Mouse (Mus musculus) Patski (cell line): ENCODE measurements around the gene Cxcl13. TPM values are rescaled to one million over a fixed set of nuclear protein-coding genes. Genes with fewer than 3 reads are reported as not detected.
"Not testable (repeated sequence)": the region's sequence is repeated elsewhere in the genome, so short reads cannot be mapped to it uniquely, and the experiment has no call there.

Source experiments
- ATAC-seq: fragments of 100-300 bp; one replicate; pipeline ENCODE4 v1.8.0; 2021
- CTCF ChIA-PET: fragments of 350-600 bp; sonication (Branson Sonifier 250); formaldehyde crosslinking; loops from one replicate; lab custom pipeline; 2022; ENCODE audit warnings: inconsistent platforms; lab: Charles Lee
- POLR2A ChIA-PET: fragments of 350-600 bp; sonication (Branson Sonifier 250); formaldehyde crosslinking; loops from one replicate; lab custom pipeline; 2022; ENCODE audit warnings: antibody characterized with exemption, inconsistent platforms; lab: Charles Lee
- DNase-seq: peaks from one replicate; pipeline ENCODE4 v3.0.0-alpha.2; 2011; ENCODE audit warnings: low read depth, low spot score
- H3K27me3 ChIP-seq: fragments of 371-371 bp; one replicate; pipeline ENCODE4 v1.5.1; 2021
- CTCF ChIP-seq: fragments of 100-300 bp; IDR thresholded peaks from one replicate; pipeline ENCODE4 v1.5.1; 2021
- in situ Hi-C: fragments of 300-500 bp; cut with MboI; formaldehyde crosslinking; loops from 3 replicates; pipeline ENCODE4 v1.11.1; 2018; ENCODE audit warnings: low pct_unique_long_range_greater_than_20kb, mixed read lengths
- polyA plus RNA-seq: library from polyadenylated mRNA; unstranded; gene quantifications from one replicate; pipeline ENCODE4 v1.2.3, GENCODE M21; 2021

Cxcl13 gene
- polyA plus RNA-seq, 1 experiment from 2014 or later = not detected

DNA sequence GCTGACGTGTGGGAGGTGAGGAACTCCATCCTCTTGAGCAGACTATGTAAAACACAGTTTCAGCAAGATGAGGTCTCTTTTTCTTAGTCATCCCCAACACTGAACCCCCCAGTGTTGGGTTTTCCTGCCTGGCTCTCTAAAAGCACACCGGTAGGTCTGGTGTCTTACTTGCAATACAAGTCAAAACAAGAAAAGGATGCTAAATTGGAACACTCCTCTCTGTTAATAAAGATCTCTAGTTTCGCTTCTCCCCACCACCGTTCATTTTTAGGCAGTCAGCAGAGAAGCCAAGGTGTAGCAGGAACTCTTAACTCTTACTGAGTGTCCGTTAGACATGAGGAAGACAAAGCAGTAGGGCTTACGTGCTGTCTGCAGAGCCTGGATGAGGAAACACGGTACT, 15.2 kb upstream of the Cxcl13 start:
- TF ChIP-seq CTCF = no peak
- CTCF ChIA-PET = interaction anchor here (1.1 kb wide), 1 partner anchor 14 kb away, joined by 3 read pairs; no protein-coding TSS in a partner anchor
- no peak for DNase-seq
- ATAC-seq = no peak
- in situ Hi-C loops = no loop called here
- POLR2A ChIA-PET = no interaction called here
- peaks cover 4% of the 10 kb centered on the region for H3K27me3 ChIP-seq

DNA sequence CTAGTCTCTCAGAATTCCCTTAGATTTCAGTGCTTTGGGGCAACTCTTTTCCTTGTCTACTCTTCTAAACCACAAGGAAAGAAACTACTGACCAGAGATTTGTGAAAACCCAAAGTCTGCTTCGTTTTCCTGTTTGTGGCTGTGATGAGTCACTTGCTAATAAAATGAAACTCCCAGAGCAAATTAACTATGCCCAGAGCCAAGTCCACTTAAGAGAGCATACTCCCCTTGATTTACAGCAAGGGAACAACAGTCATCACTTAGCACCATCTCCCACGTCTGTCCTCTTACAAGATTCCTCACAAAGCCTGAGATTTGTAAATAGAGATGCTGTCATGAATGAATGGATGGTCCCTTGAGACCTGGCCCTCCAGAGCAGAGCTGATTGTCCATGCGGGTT, 11.6 kb upstream of the Cxcl13 start:
- DNase-seq = no peak
- H3K27me3 ChIP-seq = peaks cover 4% of the 10 kb centered on the region
- no peak for TF ChIP-seq CTCF
- ATAC-seq = no peak
- in situ Hi-C loops = no loop called here
- CTCF ChIA-PET = interaction anchor here (1.2 to 1.3 kb wide), 2 partner anchors 25 to 64 kb away, joined by 3 to 4 read pairs; no protein-coding TSS in a partner anchor
- POLR2A ChIA-PET = no interaction called here

DNA sequence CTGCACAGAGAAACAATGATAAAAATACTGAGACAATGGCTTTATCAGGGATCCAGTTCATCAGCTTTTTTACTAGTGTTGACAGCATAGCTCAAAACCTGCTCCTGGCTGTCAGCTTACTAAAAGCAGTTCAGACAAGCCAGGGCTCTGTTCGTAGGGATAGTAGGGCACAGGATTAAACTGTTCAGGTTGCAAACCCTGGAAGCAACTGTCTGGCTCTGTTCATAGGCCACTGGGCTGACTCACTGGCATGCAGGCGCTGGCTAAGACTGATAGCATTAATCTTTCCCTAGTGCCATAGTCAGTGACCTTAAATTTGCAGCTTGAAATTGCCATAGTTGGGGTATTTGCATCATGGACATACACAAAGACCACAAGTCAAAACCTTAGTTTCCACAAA, 10.4 kb upstream of the Cxcl13 start:
- DNase-seq (no peak), ATAC-seq (no peak)
- no peak for TF ChIP-seq CTCF
- peaks cover 4% of the 10 kb centered on the region for H3K27me3 ChIP-seq
- ChIA-PET CTCF (interaction anchor here (0.9 to 1.2 kb wide), 2 partner anchors 14 to 65 kb away, joined by 3 read pairs; no protein-coding TSS in a partner anchor), POLR2A (no interaction called here)
- in situ Hi-C loops = no loop called here

DNA sequence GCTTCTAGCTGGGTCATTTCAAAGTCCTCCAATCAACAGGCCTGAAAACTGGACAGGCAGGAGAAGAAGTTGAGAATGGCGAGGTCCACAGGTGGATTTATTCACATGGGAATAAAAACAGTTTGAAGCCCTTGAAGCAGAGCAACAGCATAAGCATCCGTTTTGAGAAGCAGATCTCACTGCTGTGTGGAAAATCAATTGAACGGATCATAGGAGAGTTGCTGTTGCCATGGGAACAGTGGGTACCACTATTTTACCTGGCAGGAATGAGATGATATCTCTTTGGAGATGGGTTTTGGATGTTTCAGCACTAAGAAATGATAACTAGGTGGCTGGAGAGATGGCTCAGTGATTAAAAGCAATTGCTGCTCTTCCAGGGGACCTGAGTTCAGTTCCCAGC, 8.1 kb upstream of the Cxcl13 start:
- in situ Hi-C loops = no loop called here
- CTCF ChIA-PET = no interaction called here
- DNase-seq (no peak), ATAC-seq (no peak)
- peaks cover 19% of the 10 kb centered on the region for H3K27me3 ChIP-seq
- no peak for TF ChIP-seq CTCF
- POLR2A ChIA-PET = no interaction called here

DNA sequence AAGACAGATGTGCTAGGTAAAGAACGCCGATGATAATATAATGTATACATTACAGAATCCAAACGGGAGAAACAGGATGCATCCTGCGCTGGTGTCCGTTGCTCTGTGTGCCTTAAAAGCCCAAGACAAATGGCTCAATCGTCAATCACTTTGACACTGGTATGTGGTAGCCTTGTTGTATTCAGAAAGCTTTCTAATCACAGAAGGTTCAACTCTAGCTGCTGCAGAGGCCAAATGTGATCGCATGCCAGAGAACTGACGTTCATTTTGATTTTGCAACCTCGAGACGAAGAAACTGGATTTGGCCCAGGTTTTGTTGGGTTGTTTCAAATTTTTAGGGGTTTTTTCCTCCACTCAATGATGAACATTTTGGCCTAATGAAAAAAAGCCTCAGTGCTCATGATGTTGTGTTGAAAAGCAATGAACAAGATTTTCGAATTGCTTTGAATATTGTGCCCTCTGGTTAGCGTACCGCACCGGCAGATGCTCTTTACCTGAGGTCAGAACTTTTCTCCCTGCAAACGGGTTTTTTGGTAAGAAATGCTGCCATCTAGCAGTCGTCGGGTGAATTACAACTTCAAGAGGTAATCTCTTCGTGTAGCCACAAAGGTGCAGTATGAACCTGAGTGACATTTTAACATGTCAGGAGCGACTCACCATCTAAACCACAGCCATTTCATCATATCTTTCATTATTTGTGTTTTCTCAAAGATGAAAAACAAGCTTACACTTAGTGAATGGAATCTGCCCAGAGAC, 6.6 kb upstream of the Cxcl13 start:
- peak; percentile 84 for TF ChIP-seq CTCF
- peak; percentile 65 for ATAC-seq
- ChIA-PET POLR2A (no interaction called here), CTCF (interaction anchor here (0.9 to 1.5 kb wide), 3 partner anchors 9 to 69 kb away, joined by 3 to 4 read pairs (median 3); no protein-coding TSS in a partner anchor)
- in situ Hi-C loops = no loop called here
- H3K27me3 ChIP-seq = peaks cover 19% of the 10 kb centered on the region
- no peak for DNase-seq

DNA sequence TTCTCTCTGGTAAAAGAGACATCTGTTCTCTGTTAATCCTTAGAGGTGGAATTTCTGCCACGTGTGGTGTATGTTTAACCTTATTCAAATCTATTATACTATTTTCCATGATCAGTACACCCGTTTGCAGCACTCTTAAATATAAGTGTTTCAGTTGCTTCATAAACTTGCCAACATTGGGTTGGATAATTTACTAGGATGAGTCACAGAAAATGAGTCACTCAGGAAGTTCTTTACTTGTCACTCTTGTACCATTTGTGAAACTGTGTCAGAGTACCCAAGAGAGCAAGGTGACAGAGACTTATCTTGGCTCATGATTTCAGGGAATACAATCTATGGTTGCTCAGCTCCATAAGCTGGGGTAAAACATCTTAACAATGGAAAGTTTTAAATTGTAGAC, 8.2 kb downstream of the Cxcl13 start:
- ATAC-seq (no peak), DNase-seq (no peak)
- TF ChIP-seq CTCF = no peak
- POLR2A ChIA-PET = no interaction called here
- CTCF ChIA-PET = no interaction called here
- in situ Hi-C loops = no loop called here
- H3K27me3 ChIP-seq = peaks cover 4% of the 10 kb centered on the region

DNA sequence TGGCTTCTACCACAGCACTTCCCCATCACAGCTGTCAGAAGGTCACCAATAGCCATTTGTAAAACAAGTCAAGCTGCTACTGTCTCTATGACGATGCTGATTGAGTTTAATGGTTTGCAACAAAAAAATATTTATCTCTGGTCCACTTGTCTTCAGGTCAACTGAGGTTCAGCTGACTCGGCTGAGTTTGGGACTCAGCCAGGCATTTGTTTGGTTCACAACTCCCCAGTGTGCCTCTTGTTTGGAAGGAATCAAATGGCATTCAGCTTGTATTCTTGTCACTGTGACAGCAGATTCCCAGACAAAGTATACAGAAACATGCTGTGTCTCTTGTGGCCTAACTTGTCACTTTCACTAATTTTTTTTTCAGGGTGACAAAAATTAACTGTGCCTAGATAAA, 9.9 kb downstream of the Cxcl13 start:
- in situ Hi-C loops = no loop called here
- ChIA-PET POLR2A (interaction anchor here (0.5 kb wide), 1 partner anchor 1834 kb away, joined by 3 read pairs; no protein-coding TSS in a partner anchor), CTCF (no interaction called here)
- H3K27me3 ChIP-seq = peaks cover 3% of the 10 kb centered on the region
- TF ChIP-seq CTCF = no peak
- no peak for DNase-seq
- no peak for ATAC-seq

DNA sequence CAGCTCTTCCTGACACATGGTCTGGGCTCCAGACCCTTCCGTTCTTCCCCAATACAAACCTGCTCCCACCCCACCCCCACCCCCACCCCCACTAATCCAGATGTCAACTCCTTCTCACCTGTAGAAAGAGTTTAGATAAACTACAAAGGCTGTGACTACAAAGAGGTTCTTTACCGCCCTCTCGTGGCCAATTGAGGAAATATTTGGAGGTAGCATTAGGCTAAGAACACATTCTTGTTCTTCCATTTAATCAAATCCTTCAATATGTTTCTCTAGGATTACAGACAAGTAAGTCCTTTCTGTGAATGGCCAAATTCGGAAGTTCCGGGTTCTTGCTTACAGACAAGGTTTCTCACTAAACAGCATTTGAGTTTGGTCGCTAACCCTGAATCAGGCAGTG, 14.1 kb downstream of the Cxcl13 start:
- no peak for ATAC-seq
- no peak for DNase-seq

DNA sequence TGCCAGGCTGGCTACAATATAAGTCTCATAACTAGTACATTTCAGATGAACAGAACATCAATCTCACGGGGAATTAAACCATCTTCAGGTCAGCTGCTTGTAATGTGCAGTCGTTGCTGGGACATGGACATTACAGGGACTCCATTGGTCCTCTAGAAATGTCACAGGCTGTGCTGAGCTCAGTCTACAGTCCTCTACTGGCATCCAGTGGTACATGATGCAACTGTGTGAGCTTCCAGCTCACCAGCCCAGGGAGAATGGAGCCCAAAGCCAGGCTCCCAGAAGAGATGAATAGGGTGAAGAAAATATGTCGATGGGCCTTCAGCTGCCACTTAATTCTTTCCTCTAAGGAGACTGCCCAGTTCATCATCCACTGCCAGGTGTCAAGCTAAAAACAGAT, 15.5 kb downstream of the Cxcl13 start:
- POLR2A ChIA-PET = interaction anchor here (0.7 kb wide), 1 partner anchor 224 kb away, joined by 3 read pairs; no protein-coding TSS in a partner anchor
- no peak for TF ChIP-seq CTCF
- in situ Hi-C loops = no loop called here
- ATAC-seq (no peak), DNase-seq (no peak)
- no peaks in the 10 kb centered on the region for H3K27me3 ChIP-seq
- CTCF ChIA-PET = no interaction called here

More for the DNA sequence above, 14.1 kb downstream of the Cxcl13 start:
- CTCF ChIA-PET = interaction anchor here (0.6 to 1.1 kb wide), 2 partner anchors 15 to 16 kb away, joined by 3 read pairs; no protein-coding TSS in a partner anchor
- in situ Hi-C loops = no loop called here
- peak; percentile 31 for TF ChIP-seq CTCF
- POLR2A ChIA-PET = no interaction called here
- H3K27me3 ChIP-seq = no peaks in the 10 kb centered on the region

DNA sequence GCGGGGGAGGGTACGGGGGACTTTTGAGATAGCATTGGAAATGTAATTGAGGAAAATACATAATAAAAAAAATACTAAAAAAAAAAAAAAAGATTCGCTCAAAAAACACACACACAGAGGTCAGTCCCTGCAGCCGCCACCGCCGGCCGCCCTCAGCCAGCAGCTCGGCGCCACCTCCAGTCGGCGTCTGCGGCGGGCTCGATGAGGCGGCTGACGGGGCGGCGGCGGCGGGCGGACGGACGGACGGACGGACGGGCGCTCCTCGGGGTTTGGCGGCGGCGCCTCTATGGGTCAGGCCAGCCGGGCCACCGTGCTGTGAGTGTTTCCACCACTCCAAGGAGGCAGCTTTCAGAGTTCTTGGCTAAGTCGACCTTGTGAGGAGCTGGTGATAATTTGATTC, 17.1 kb downstream of the Cxcl13 start:
- H3K27me3 ChIP-seq, POLR2A ChIA-PET, CTCF ChIA-PET, ATAC-seq, in situ Hi-C loops, DNase-seq: not testable (repeated sequence)

DNA sequence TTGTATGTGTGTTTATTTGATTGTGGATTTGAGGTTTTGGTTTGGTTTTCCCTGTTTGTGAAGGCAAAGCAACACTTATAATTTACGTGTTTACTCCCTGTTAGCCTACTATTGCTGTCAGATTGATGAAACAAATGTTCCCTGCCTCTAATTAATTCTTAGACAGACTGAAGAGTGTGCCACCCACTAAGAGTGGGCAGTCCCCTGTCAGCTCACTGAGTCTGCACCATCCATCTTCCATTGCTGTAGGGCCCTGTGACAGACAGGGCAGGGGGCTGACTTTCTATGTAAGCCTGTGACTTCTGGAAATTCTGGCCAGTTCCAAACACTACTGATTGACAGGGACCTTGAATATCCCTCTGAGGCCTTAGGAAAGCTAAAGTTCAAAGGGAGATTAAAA, 19.5 kb downstream of the Cxcl13 start:
- in situ Hi-C loops = no loop called here
- ChIA-PET CTCF (interaction anchor here (1.0 kb wide), 1 partner anchor 9 kb away, joined by 3 read pairs; no protein-coding TSS in a partner anchor), POLR2A (no interaction called here)
- no peaks in the 10 kb centered on the region for H3K27me3 ChIP-seq
- no peak for TF ChIP-seq CTCF
- ATAC-seq (no peak), DNase-seq (no peak)
